Mouse (Mus musculus) bone marrow macrophage, adult 2 months (primary cell): ENCODE data around the gene 2010109A12Rik. TPM values are rescaled to one million over a fixed set of nuclear protein-coding genes. Genes with fewer than 3 reads are reported as not detected.

Experiments used
- H3K27ac ChIP-seq: 2 replicates; pipeline ENCODE4 v1.5.1; 2012; ENCODE audit warnings: low read depth, low read length; ENCODE audit not compliant: insufficient read depth
- H3K4me1 ChIP-seq: 2 replicates; pipeline ENCODE4 v1.6.1; 2012; ENCODE audit warnings: low read length; ENCODE audit not compliant: control insufficient read depth, insufficient read depth
- H3K4me3 ChIP-seq: 2 replicates; pipeline ENCODE4 v1.5.1; 2012; ENCODE audit warnings: mild to moderate bottlenecking, low read length, moderate library complexity; ENCODE audit not compliant: insufficient read depth
- CTCF ChIP-seq: IDR thresholded peaks from 2 replicates; pipeline ENCODE4 v1.5.1; 2012; ENCODE audit warnings: low read depth, mild to moderate bottlenecking, low read length, moderate library complexity
- POLR2A ChIP-seq: IDR thresholded peaks from 2 replicates; pipeline ENCODE4 v1.6.1; 2012; ENCODE audit warnings: mild to moderate bottlenecking, low read depth, low read length, borderline replicate concordance
- polyA plus RNA-seq: library from polyadenylated mRNA; stranded (reverse); fragments of >200 nt; gene quantifications from 2 replicates; pipeline ENCODE4 v1.2.4, GENCODE M21; 2012; ENCODE audit not compliant: missing spikeins, insufficient read depth, insufficient read length

2010109A12Rik gene
- polyA plus RNA-seq = 0.75 TPM in 1 of 2 replicates, not detected in the other

GRCm38 (mm10) chr5:93206109-93207005 is at the start of gene 2010109A12Rik, which contains the start of gene Ccni:
2010109A12Rik (plus strand) TSS chr5:93206518.
Ccni (minus strand) TSS chr5:93206495.
- TF ChIP-seq CTCF (no peak), POLR2A (no peak)
- H3K27ac ChIP-seq = peak within 1 kb of the TSS; percentile 71
- H3K4me1 ChIP-seq = peaks cover 5% of the 10 kb centered on the region

GRCm38 (mm10) chr5:93163541-93163940 is 42.8 kb upstream of the 2010109A12Rik start:
- Histone ChIP-seq H3K27ac (no peak overlapping the region), H3K4me3 (no peak overlapping the region), H3K4me1 (no peaks in the 10 kb centered on the region)
- TF ChIP-seq POLR2A (no peak), CTCF (peak; percentile 29; the same call in 1 of the 2 replicates)

More at GRCm38 (mm10) chr5:93206109-93207005, at the start of gene 2010109A12Rik, which contains the start of gene Ccni:
- peak within 1 kb of the TSS; percentile 73 for H3K4me3 ChIP-seq

GRCm38 (mm10) chr5:93167919-93168516 is 38.3 kb upstream of the 2010109A12Rik start:
- no peak overlapping the region for H3K27ac ChIP-seq

GRCm38 (mm10) chr5:93168654-93169053 is 37.7 kb upstream of the 2010109A12Rik start:
- H3K4me1 ChIP-seq = no peaks in the 10 kb centered on the region
- no peak for TF ChIP-seq POLR2A
- TF ChIP-seq CTCF = no peak
- H3K4me3 ChIP-seq = no peak overlapping the region
- H3K27ac ChIP-seq = no peak overlapping the region

More at GRCm38 (mm10) chr5:93167919-93168516, 38.3 kb upstream of the 2010109A12Rik start:
- TF ChIP-seq POLR2A = no peak
- TF ChIP-seq CTCF = no peak
- Histone ChIP-seq H3K4me3 (no peak overlapping the region), H3K4me1 (no peaks in the 10 kb centered on the region)

GRCm38 (mm10) chr5:93171420-93171819 is 34.9 kb upstream of the 2010109A12Rik start:
- TF ChIP-seq POLR2A = no peak
- no peak for TF ChIP-seq CTCF
- H3K4me1 ChIP-seq = no peaks in the 10 kb centered on the region
- no peak overlapping the region for H3K4me3 ChIP-seq
- H3K27ac ChIP-seq = no peak overlapping the region

- no peak for TF ChIP-seq CTCF
- no peak for TF ChIP-seq POLR2A
- Histone ChIP-seq H3K4me3 (no peak overlapping the region), H3K4me1 (no peaks in the 10 kb centered on the region), H3K27ac (no peak overlapping the region)
Measured at GRCm38 (mm10) chr5:93172536-93172935, 33.8 kb upstream of the 2010109A12Rik start.

- no peak overlapping the region for H3K4me3 ChIP-seq
- TF ChIP-seq POLR2A (no peak), CTCF (no peak)
- H3K27ac ChIP-seq = no peak overlapping the region
- peaks cover 5% of the 10 kb centered on the region for H3K4me1 ChIP-seq
Measured at GRCm38 (mm10) chr5:93174675-93175074, 31.6 kb upstream of the 2010109A12Rik start.

- H3K4me3 ChIP-seq = no peak overlapping the region
- H3K4me1 ChIP-seq = peaks cover 5% of the 10 kb centered on the region
- no peak overlapping the region for H3K27ac ChIP-seq
- no peak for TF ChIP-seq POLR2A
- TF ChIP-seq CTCF = no peak
Measured at GRCm38 (mm10) chr5:93178616-93179015, 27.7 kb upstream of the 2010109A12Rik start.

- no peak overlapping the region for H3K27ac ChIP-seq
- peaks cover 5% of the 10 kb centered on the region for H3K4me1 ChIP-seq
- no peak for TF ChIP-seq POLR2A
- H3K4me3 ChIP-seq = no peak overlapping the region
Measured at GRCm38 (mm10) chr5:93180252-93180651, 26.1 kb upstream of the 2010109A12Rik start.

GRCm38 (mm10) chr5:93183311-93183710 is 23.0 kb upstream of the 2010109A12Rik start:
- Histone ChIP-seq H3K4me3 (no peak overlapping the region), H3K27ac (no peak overlapping the region)

More at GRCm38 (mm10) chr5:93183311-93183710, 23.0 kb upstream of the 2010109A12Rik start:
- peaks cover 2% of the 10 kb centered on the region for H3K4me1 ChIP-seq
- TF ChIP-seq POLR2A (no peak), CTCF (no peak)
